Mouse (Mus musculus) liver, postnatal 0 days (tissue): ENCODE measurements at regions not wholly inside any gene's neighbourhood (a gene's known extent, or its start where the extent isn't known, plus 50 kb on each side); places are given as distances from the start of the nearest gene placed in this dataset.

Experiments
- CTCF ChIP-seq: sonication (generic); IDR thresholded peaks from 2 replicates; pipeline ENCODE4 v1.5.1; 2016; ENCODE audit warnings: antibody characterized with exemption, low read depth
- EP300 ChIP-seq: IDR thresholded peaks from 2 replicates; pipeline ENCODE4 v1.6.1; 2016; ENCODE audit warnings: antibody characterized with exemption, low read depth, mild to moderate bottlenecking

GRCm38 (mm10) chr12:96226446-96226845, 534.4 kb downstream of the Flrt2 start:
- TF ChIP-seq CTCF = no peak
- no peak for TF ChIP-seq EP300
